Mouse (Mus musculus) thymus, postnatal 25 days (tissue): ENCODE measurements around the gene Sept5.

ENCODE experiments used
- DNase-seq: peaks from one replicate; pipeline ENCODE4 v3.0.0; 2022

The Sept5 gene

GRCm38 (mm10) chr16:18629390-18630231 is at the start of gene Sept5:
TSS of gene Sept5 (minus strand) at chr16:18629954.
- DNase-seq: peak; percentile 34

GRCm38 (mm10) chr16:18679112-18679511 is 49.4 kb upstream of the Sept5 start:
- no peak for DNase-seq

GRCm38 (mm10) chr16:18677746-18678679 is 48.3 kb upstream of the Sept5 start:
- peak; percentile 77 for DNase-seq

GRCm38 (mm10) chr16:18673005-18673404 is 43.3 kb upstream of the Sept5 start:
- no peak for DNase-seq

GRCm38 (mm10) chr16:18672027-18672426 is 42.3 kb upstream of the Sept5 start:
- no peak for DNase-seq

- DNase-seq: no peak
These were observed 40.2 kb upstream of the Sept5 start for GRCm38 (mm10) chr16:18669914-18670313.

- no peak for DNase-seq
These were observed 28.8 kb upstream of the Sept5 start for GRCm38 (mm10) chr16:18658597-18658996.

GRCm38 (mm10) chr16:18655372-18656098 is 25.8 kb upstream of the Sept5 start:
- no peak for DNase-seq

GRCm38 (mm10) chr16:18653290-18654160 is 23.8 kb upstream of the Sept5 start:
- DNase-seq: no peak

GRCm38 (mm10) chr16:18649126-18649525 is 19.4 kb upstream of the Sept5 start:
- no peak for DNase-seq

GRCm38 (mm10) chr16:18645329-18645728 is 15.6 kb upstream of the Sept5 start:
- DNase-seq: no peak

GRCm38 (mm10) chr16:18644485-18644884 is 14.7 kb upstream of the Sept5 start:
- DNase-seq: no peak

GRCm38 (mm10) chr16:18643406-18643998 is 13.7 kb upstream of the Sept5 start:
- no peak for DNase-seq

- no peak for DNase-seq
These were observed 13.1 kb upstream of the Sept5 start for GRCm38 (mm10) chr16:18642897-18643296.

GRCm38 (mm10) chr16:18642291-18642690 is 12.5 kb upstream of the Sept5 start:
- DNase-seq: no peak

- DNase-seq: no peak
These were observed 9.7 kb upstream of the Sept5 start for GRCm38 (mm10) chr16:18639382-18639929.

- no peak for DNase-seq
These were observed 8.6 kb upstream of the Sept5 start for GRCm38 (mm10) chr16:18638396-18638795.

GRCm38 (mm10) chr16:18636804-18637203 is 7.0 kb upstream of the Sept5 start:
- DNase-seq: no peak

GRCm38 (mm10) chr16:18636401-18636800 is 6.6 kb upstream of the Sept5 start:
- DNase-seq: no peak

- no peak for DNase-seq
These were observed 3.6 kb upstream of the Sept5 start for GRCm38 (mm10) chr16:18633333-18633732.

- DNase-seq: no peak
These were observed 3.1 kb upstream of the Sept5 start for GRCm38 (mm10) chr16:18632816-18633215.
